Mouse (Mus musculus): ENCODE measurements around the gene Plbd2. TPM values are rescaled to one million over a fixed set of nuclear protein-coding genes. Genes with fewer than 3 reads are reported as not detected.

Gene Plbd2
- total RNA-seq, 1 experiment from 2014 or later = 93.3 TPM

- no peak for DNase-seq
Measured at GRCm38 (mm10) chr5:120473361-120473760, 30.1 kb downstream of the Plbd2 start.

GRCm38 (mm10) chr5:120472770-120473169 is 30.7 kb downstream of the Plbd2 start, which contains the start of gene Sdsl:
Sdsl (minus strand) TSS chr5:120472810.
- DNase-seq = no peak

GRCm38 (mm10) chr5:120471538-120471937 is 31.9 kb downstream of the Plbd2 start:
- DNase-seq = no peak

GRCm38 (mm10) chr5:120468830-120469229 is 34.6 kb downstream of the Plbd2 start:
- DNase-seq = no peak

GRCm38 (mm10) chr5:120468336-120468735 is 35.1 kb downstream of the Plbd2 start:
- no peak for DNase-seq

GRCm38 (mm10) chr5:120467026-120467425 is 36.4 kb downstream of the Plbd2 start:
- DNase-seq = peak; percentile 56

GRCm38 (mm10) chr5:120465860-120466259 is 37.6 kb downstream of the Plbd2 start:
- DNase-seq = peak; percentile 82

- DNase-seq = peak; percentile 42
Measured at GRCm38 (mm10) chr5:120465062-120465461, 38.4 kb downstream of the Plbd2 start.

GRCm38 (mm10) chr5:120464321-120464720 is 39.1 kb downstream of the Plbd2 start:
- DNase-seq = no peak

GRCm38 (mm10) chr5:120461902-120462301 is 41.5 kb downstream of the Plbd2 start:
- DNase-seq = no peak

- peak; percentile 47 for DNase-seq
Measured at GRCm38 (mm10) chr5:120459133-120459532, 44.3 kb downstream of the Plbd2 start.

GRCm38 (mm10) chr5:120457628-120458027 is 45.8 kb downstream of the Plbd2 start:
- peak; percentile 69 for DNase-seq

- no peak for DNase-seq
Measured at GRCm38 (mm10) chr5:120456841-120457554, 46.4 kb downstream of the Plbd2 start.

GRCm38 (mm10) chr5:120456253-120456652 is 47.2 kb downstream of the Plbd2 start:
- DNase-seq = no peak

- DNase-seq = no peak
Measured at GRCm38 (mm10) chr5:120454756-120455337, 48.6 kb downstream of the Plbd2 start.

- no peak for DNase-seq
Measured at GRCm38 (mm10) chr5:120447305-120447704, 56.1 kb downstream of the Plbd2 start.

- peak; percentile 96 for DNase-seq
Measured at GRCm38 (mm10) chr5:120440733-120441132, 62.7 kb downstream of the Plbd2 start.

- peak; percentile 41 for DNase-seq
Measured at GRCm38 (mm10) chr5:120439887-120440670, 63.3 kb downstream of the Plbd2 start.

- DNase-seq = no peak
Measured at GRCm38 (mm10) chr5:120438991-120439710, 64.3 kb downstream of the Plbd2 start.

GRCm38 (mm10) chr5:120438469-120438868 is 65.0 kb downstream of the Plbd2 start:
- DNase-seq = no peak

- no peak for DNase-seq
Measured at GRCm38 (mm10) chr5:120437986-120438385, 65.4 kb downstream of the Plbd2 start.

GRCm38 (mm10) chr5:120437539-120437938 is 65.9 kb downstream of the Plbd2 start:
- no peak for DNase-seq
